Mouse (Mus musculus): ENCODE data around the gene Atp6ap2. TPM values are rescaled to one million over a fixed set of nuclear protein-coding genes. Genes with fewer than 3 reads are reported as not detected.

Atp6ap2 gene
- polyA plus RNA-seq (2015; fragmentation: Nextera tagmentation; extraction: Ambion mirVana), result 59.0 and 69.5 TPM in 2 replicates

DNA sequence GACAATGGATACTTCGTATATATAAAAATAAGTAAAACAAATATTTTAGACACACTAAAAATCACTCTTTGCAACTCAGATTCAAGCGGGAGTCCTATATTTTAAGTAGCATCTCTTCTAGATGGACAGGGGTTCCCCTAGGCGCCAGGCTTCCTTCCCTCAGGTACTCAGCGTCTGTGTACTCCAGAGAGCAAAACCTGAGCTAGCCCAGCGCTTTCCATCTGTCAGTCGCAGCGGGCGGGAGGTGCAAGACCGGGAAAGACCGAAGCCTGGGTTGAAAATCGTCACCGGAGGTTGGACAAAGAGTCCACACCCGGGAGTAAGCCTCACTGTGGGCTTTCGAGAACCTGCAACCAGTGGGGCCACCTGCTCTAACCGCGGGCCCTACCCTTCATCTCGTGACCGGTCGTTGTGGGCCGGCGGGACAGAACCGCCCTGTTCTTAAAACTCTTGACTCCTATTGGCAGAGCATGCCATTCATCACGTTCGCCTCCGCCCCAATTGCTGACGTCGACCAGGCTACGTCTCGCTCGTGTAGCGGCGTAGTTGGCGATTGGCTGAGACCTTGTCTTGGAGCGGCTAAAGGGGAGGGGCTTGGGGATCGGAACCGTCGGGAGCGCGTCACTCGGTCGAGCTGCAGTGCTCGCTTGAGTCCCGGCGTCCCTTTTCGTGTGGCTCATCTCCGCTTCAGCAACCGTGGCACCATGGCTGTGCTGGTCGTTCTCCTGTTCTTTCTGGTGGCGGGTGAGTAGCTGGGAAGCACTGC is at the start of gene Atp6ap2:
Gene Atp6ap2, plus strand, starts transcription at position 610 of the 766 bp plus-strand sequence.
- H3K9ac ChIP-seq, result peak within 1 kb of the TSS; percentile 90

GRCm38 (mm10) chrX:12544417-12544816 is 43.2 kb upstream of the Atp6ap2 start:
- Histone ChIP-seq H3K4me3 (replicated peaks) (no peak overlapping the region), H3K27me3 (no peaks in the 10 kb centered on the region), H3K4me2 (no peak overlapping the region), H3K36me3 (no peaks in the 10 kb centered on the region), H3K9ac (no peak overlapping the region), H3K4me1 (replicated peaks) (peaks cover 7% of the 10 kb centered on the region; the same call in 1 of the 2 replicates), H3K27ac (no peak overlapping the region), H3K9me3 (replicated peaks) (no peaks in the 10 kb centered on the region)
- DNase-seq (no peak), ATAC-seq (ENCODE audit: low read depth) (no peak)
- WGBS (ENCODE audit: insufficient replicate concordance), result 60% methylated on average over 1 of the region's 1 CpGs

More for the DNA sequence above, at the start of gene Atp6ap2:
- Histone ChIP-seq H3K4me2 (peak within 1 kb of the TSS; percentile 69), H3K36me3 (no peaks in the 10 kb centered on the region), H3K9me3 (replicated peaks) (no peaks in the 10 kb centered on the region), H3K4me1 (replicated peaks) (peaks cover 14% of the 10 kb centered on the region), H3K27ac (peak within 1 kb of the TSS; percentile 80), H3K27me3 (no peaks in the 10 kb centered on the region), H3K4me3 (replicated peaks) (peak within 1 kb of the TSS; percentile 79)
- DNase-seq, result peak; percentile 90
- peak; percentile 97 for ATAC-seq (ENCODE audit: low read depth)
- WGBS (ENCODE audit: insufficient replicate concordance), result 9% methylated on average over 49 of the region's 49 CpGs

DNA sequence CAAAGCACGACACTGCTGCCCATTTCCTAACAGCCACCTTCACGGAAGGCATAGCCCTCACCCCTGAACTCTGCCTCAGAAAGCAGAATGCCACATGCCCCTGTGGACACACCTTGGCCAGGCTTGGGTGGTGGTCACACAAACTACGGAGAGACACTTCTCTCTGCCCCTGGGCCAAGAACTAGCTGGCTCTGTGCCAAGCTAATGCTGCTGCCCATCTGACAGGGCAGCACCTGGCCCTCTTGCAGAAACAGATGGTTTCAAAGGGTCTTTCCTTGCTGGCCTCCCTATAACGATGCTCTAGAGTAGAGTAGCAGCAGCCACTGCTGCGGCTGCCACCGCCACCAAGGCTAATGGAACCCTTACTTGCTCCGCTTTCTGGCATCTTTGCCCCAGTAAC is 30.5 kb upstream of the Atp6ap2 start:
- Histone ChIP-seq H3K27ac (no peak overlapping the region), H3K4me2 (no peak overlapping the region), H3K9me3 (replicated peaks) (no peaks in the 10 kb centered on the region), H3K4me1 (replicated peaks) (no peaks in the 10 kb centered on the region), H3K27me3 (no peaks in the 10 kb centered on the region), H3K4me3 (replicated peaks) (no peak overlapping the region), H3K9ac (no peak overlapping the region), H3K36me3 (no peaks in the 10 kb centered on the region)
- 70% methylated on average over 7 of the region's 7 CpGs for WGBS (ENCODE audit: insufficient replicate concordance)
- DNase-seq (no peak), ATAC-seq (ENCODE audit: low read depth) (no peak)

DNA sequence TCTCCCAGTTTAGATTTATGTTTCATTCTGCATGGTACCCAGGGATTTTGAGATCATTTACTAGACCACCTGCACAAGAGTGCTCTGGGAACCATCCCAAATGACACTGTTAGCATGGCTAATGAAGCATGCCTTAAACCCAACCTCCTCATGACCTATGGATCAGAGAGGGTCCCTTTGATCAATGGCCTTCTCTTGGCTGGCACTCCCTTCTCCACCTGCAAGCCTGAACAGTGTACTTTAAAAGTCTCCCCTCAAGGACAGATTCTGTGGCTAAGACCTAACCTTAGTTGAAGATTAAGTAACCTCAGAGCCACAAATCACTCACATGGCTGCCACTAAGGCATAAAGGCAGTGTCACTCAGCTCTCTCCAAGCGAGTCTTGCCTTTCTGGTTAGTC is 16.2 kb upstream of the Atp6ap2 start:
- Histone ChIP-seq H3K9ac (no peak overlapping the region), H3K27me3 (no peaks in the 10 kb centered on the region), H3K9me3 (replicated peaks) (no peaks in the 10 kb centered on the region), H3K4me1 (replicated peaks) (no peaks in the 10 kb centered on the region), H3K4me3 (replicated peaks) (no peak overlapping the region), H3K36me3 (no peaks in the 10 kb centered on the region), H3K4me2 (no peak overlapping the region), H3K27ac (no peak overlapping the region)
- DNase-seq (no peak), ATAC-seq (ENCODE audit: low read depth) (no peak)
- 56% methylated on average over 1 of the region's 1 CpGs for WGBS (ENCODE audit: insufficient replicate concordance)

- DNase-seq, result no peak
- WGBS (ENCODE audit: insufficient replicate concordance), result 54% methylated on average over 3 of the region's 3 CpGs
- no peak overlapping the region for H3K4me2 ChIP-seq
Observed at GRCm38 (mm10) chrX:12577936-12578335, 9.7 kb upstream of the Atp6ap2 start.

GRCm38 (mm10) chrX:12578339-12578868 is 9.2 kb upstream of the Atp6ap2 start:
- DNase-seq (no peak), ATAC-seq (ENCODE audit: low read depth) (no peak)
- no peak overlapping the region for H3K27ac ChIP-seq
- no peak overlapping the region for H3K9ac ChIP-seq
- H3K4me1 ChIP-seq (replicated peaks), result peaks cover 11% of the 10 kb centered on the region
- H3K4me3 ChIP-seq (replicated peaks), result no peak overlapping the region
- H3K36me3 ChIP-seq, result no peaks in the 10 kb centered on the region
- no peak overlapping the region for H3K4me2 ChIP-seq
- 50% methylated on average over 2 of the region's 2 CpGs for WGBS (ENCODE audit: insufficient replicate concordance)
- no peaks in the 10 kb centered on the region for H3K9me3 ChIP-seq (replicated peaks)
- H3K27me3 ChIP-seq, result no peaks in the 10 kb centered on the region

More at GRCm38 (mm10) chrX:12577936-12578335, 9.7 kb upstream of the Atp6ap2 start:
- H3K27ac ChIP-seq, result no peak overlapping the region
- H3K4me1 ChIP-seq (replicated peaks), result peaks cover 11% of the 10 kb centered on the region
- H3K9ac ChIP-seq, result no peak overlapping the region
- no peaks in the 10 kb centered on the region for H3K9me3 ChIP-seq (replicated peaks)
- ATAC-seq (ENCODE audit: low read depth), result no peak
- H3K4me3 ChIP-seq (replicated peaks), result no peak overlapping the region
- no peaks in the 10 kb centered on the region for H3K36me3 ChIP-seq
- H3K27me3 ChIP-seq, result no peaks in the 10 kb centered on the region

DNA sequence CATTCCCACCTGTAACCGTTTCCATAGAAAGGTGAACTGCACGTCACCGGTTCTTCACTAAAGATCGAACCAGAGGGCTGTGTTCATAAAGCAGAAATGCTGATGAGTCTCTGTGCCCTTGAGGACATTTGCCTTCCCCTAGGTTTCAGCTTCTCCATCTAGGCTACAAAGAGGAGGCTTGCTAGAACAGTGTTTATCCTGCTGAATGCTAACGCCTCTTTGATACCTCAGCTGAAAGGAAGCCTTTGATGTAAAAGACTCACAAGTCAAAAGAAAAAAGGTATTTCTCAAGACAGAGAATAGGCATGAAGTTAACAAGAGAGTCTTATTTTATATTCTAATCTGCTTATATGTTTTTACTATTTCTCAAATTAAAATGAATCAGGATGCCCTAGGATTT is 4.3 kb upstream of the Atp6ap2 start:
- Histone ChIP-seq H3K36me3 (no peaks in the 10 kb centered on the region), H3K4me1 (replicated peaks) (peaks cover 4% of the 10 kb centered on the region), H3K4me3 (replicated peaks) (no peak overlapping the region), H3K9ac (no peak overlapping the region), H3K4me2 (no peak overlapping the region), H3K27ac (no peak overlapping the region), H3K9me3 (replicated peaks) (no peaks in the 10 kb centered on the region), H3K27me3 (no peaks in the 10 kb centered on the region)
- DNase-seq, result no peak
- no peak for ATAC-seq (ENCODE audit: low read depth)
- 76% methylated on average over 5 of the region's 5 CpGs for WGBS (ENCODE audit: insufficient replicate concordance)

DNA sequence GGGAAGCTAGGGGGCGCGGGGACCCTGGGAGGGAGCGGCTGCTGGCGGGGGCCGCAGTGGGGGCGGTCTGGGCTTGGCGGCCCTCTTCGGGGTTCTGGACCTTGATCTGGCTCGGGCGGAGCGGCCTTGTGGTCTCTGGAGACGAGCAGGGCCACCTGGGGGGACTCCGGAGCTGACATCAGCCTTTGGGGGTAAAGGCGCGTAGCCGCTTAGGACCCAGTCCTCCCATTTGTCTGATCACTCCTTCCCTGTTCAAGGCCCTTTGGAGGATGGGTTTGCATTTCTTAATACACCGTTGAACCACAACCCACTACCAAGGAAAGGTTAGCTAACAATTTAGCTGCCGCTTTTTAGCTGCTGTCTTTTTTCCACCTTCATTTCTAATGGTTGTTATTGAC is 356 bp downstream of the Atp6ap2 start:
- H3K27ac ChIP-seq, result peak overlapping the region; percentile 80
- no peaks in the 10 kb centered on the region for H3K9me3 ChIP-seq (replicated peaks)
- H3K4me3 ChIP-seq (replicated peaks), result peak overlapping the region; percentile 79
- 11% methylated on average over 18 of the region's 18 CpGs for WGBS (ENCODE audit: insufficient replicate concordance)
- no peaks in the 10 kb centered on the region for H3K36me3 ChIP-seq
- peak overlapping the region; percentile 90 for H3K9ac ChIP-seq
- ATAC-seq (ENCODE audit: low read depth) (peak; percentile 32), DNase-seq (no peak)
- H3K4me1 ChIP-seq (replicated peaks), result peaks cover 14% of the 10 kb centered on the region
- H3K4me2 ChIP-seq, result peak overlapping the region; percentile 68
- no peaks in the 10 kb centered on the region for H3K27me3 ChIP-seq

DNA sequence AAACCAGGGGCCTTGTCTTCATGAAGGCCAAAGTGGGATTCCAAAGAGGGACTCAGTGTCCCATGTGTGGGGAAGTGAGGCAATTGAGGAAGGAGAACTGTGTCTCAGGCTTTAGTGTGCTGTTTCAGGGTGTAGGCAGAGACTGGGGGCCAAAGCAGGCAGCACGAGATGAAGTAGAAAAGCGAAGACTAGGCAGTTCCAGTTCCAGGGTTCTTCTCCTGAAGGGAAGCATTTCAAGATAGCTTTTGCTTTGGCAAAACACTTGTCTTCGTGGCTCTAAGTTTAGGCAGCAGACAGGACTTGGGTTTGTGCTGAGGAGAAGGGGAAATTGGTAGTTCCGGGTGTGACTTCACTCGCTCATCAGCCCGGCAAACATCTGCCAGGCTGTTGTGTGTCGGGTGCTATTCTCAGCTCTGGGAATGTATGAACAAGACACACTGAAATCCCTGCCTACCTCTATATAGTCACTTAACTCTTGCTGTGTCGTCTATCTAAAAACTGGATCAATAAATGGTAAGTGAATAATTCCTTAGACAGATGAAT is 3.9 kb downstream of the Atp6ap2 start:
- Histone ChIP-seq H3K27me3 (no peaks in the 10 kb centered on the region), H3K4me2 (no peak overlapping the region), H3K36me3 (peaks cover 4% of the 10 kb centered on the region; the same call in 1 of the 2 replicates), H3K4me1 (replicated peaks) (peaks cover 21% of the 10 kb centered on the region), H3K9me3 (replicated peaks) (no peaks in the 10 kb centered on the region), H3K4me3 (replicated peaks) (no peak overlapping the region), H3K27ac (no peak overlapping the region), H3K9ac (no peak overlapping the region)
- DNase-seq, result no peak
- no peak for ATAC-seq (ENCODE audit: low read depth)
- 66% methylated on average over 8 of the region's 8 CpGs for WGBS (ENCODE audit: insufficient replicate concordance)

- Histone ChIP-seq H3K36me3 (peaks cover 8% of the 10 kb centered on the region), H3K9ac (no peak overlapping the region), H3K27me3 (no peaks in the 10 kb centered on the region), H3K9me3 (replicated peaks) (no peaks in the 10 kb centered on the region), H3K4me1 (replicated peaks) (peaks cover 21% of the 10 kb centered on the region), H3K27ac (no peak overlapping the region), H3K4me3 (replicated peaks) (no peak overlapping the region), H3K4me2 (no peak overlapping the region)
- 72% methylated on average over 5 of the region's 5 CpGs for WGBS (ENCODE audit: insufficient replicate concordance)
- no peak for DNase-seq
- ATAC-seq (ENCODE audit: low read depth), result no peak
Observed at GRCm38 (mm10) chrX:12592011-12592410, 4.4 kb downstream of the Atp6ap2 start.

- Histone ChIP-seq H3K4me1 (replicated peaks) (peaks cover 17% of the 10 kb centered on the region), H3K9ac (no peak overlapping the region), H3K36me3 (peaks cover 8% of the 10 kb centered on the region), H3K27me3 (no peaks in the 10 kb centered on the region), H3K9me3 (replicated peaks) (no peaks in the 10 kb centered on the region), H3K27ac (no peak overlapping the region), H3K4me3 (replicated peaks) (no peak overlapping the region), H3K4me2 (no peak overlapping the region)
- 52% methylated on average over 5 of the region's 5 CpGs for WGBS (ENCODE audit: insufficient replicate concordance)
- no peak for DNase-seq
- ATAC-seq (ENCODE audit: low read depth), result peak; percentile 75
Observed at GRCm38 (mm10) chrX:12593824-12594223, 6.2 kb downstream of the Atp6ap2 start.

Measured in liver, embryonic 13.5 days (tissue).